42 mouse cellular contexts compared by ENCODE assay signal in genomic region chrX:134525260-134525659, GRCm38 (mm10). TPM values are rescaled to one million over a fixed set of nuclear protein-coding genes. Genes with fewer than 3 reads are reported as not detected.
"Had no signal": no experiment of that assay in that cellular context is flagged by ENCODE, and none has a peak within 500 bp of the region (broad histone marks: within the 10 kb centered on the region; RNA-seq: fewer than 3 reads in every experiment).

No protein-coding gene starts in this region.

- DNase-seq: left cerebral cortex, postnatal 4 days; liver; liver, embryonic 13.5 days; liver, postnatal 0 days; lung, adult 18-20 months; lung, adult 2 months; lung, embryonic 14.5 days; lung, postnatal 10 days; lung, postnatal 14 days; lung, postnatal 36 days; lung, postnatal 4 days had no signal

- H3K4me1 ChIP-seq: limb, embryonic 10.5 days; limb, embryonic 12.5 days; limb, embryonic 13.5 days; limb, embryonic 15.5 days; liver, embryonic 15.5 days; lung, embryonic 15.5 days; megakaryocyte, embryonic 14.5 days; midbrain, embryonic 10.5 days; midbrain, embryonic 12.5 days; midbrain, embryonic 13.5 days; midbrain, embryonic 15.5 days had no signal

- H3K9ac ChIP-seq: limb, embryonic 12.5 days; limb, embryonic 13.5 days; limb, embryonic 15.5 days; liver, embryonic 12.5 days; liver, embryonic 13.5 days; liver, embryonic 14.5 days; liver, embryonic 15.5 days; liver, postnatal 0 days; lung, embryonic 14.5 days; lung, embryonic 15.5 days; midbrain, embryonic 12.5 days; midbrain, embryonic 13.5 days; midbrain, embryonic 15.5 days had no signal

- H3K27ac ChIP-seq: left cerebral cortex, adult 2 months; limb, embryonic 10.5 days; limb, embryonic 12.5 days; limb, embryonic 13.5 days; limb, embryonic 15.5 days; liver, embryonic 12.5 days; liver, embryonic 13.5 days; liver, embryonic 14.5 days; liver, embryonic 15.5 days; lung, embryonic 15.5 days; macrophage; midbrain, embryonic 10.5 days; midbrain, embryonic 12.5 days; midbrain, embryonic 13.5 days; midbrain, embryonic 15.5 days had no signal

- H3K4me3 ChIP-seq: left cerebral cortex, adult 2 months; limb, embryonic 10.5 days; limb, embryonic 12.5 days; limb, embryonic 13.5 days; limb, embryonic 15.5 days; liver, embryonic 12.5 days; liver, embryonic 13.5 days; liver, embryonic 15.5 days; lung, embryonic 15.5 days; megakaryocyte, embryonic 14.5 days; midbrain, embryonic 10.5 days; midbrain, embryonic 12.5 days; midbrain, embryonic 13.5 days; midbrain, embryonic 15.5 days; myocyte had no signal

- H3K9me3 ChIP-seq: limb, embryonic 10.5 days; limb, embryonic 12.5 days; limb, embryonic 13.5 days; limb, embryonic 15.5 days; liver, embryonic 12.5 days; liver, embryonic 13.5 days; liver, embryonic 15.5 days; lung, embryonic 15.5 days; megakaryocyte, embryonic 14.5 days; midbrain, embryonic 10.5 days; midbrain, embryonic 12.5 days; midbrain, embryonic 13.5 days; midbrain, embryonic 15.5 days had no signal

- H3K27me3 ChIP-seq: limb, embryonic 13.5 days; limb, embryonic 15.5 days; liver, embryonic 12.5 days; liver, embryonic 13.5 days; liver, embryonic 15.5 days; lung, embryonic 15.5 days; megakaryocyte, embryonic 14.5 days; midbrain, embryonic 12.5 days; midbrain, embryonic 13.5 days; midbrain, embryonic 15.5 days had no signal

- H3K36me3 ChIP-seq: limb, embryonic 10.5 days; limb, embryonic 12.5 days; limb, embryonic 13.5 days; limb, embryonic 15.5 days; liver, embryonic 12.5 days; liver, embryonic 13.5 days; liver, embryonic 15.5 days; lung, embryonic 15.5 days; midbrain, embryonic 10.5 days; midbrain, embryonic 12.5 days; midbrain, embryonic 13.5 days; midbrain, embryonic 15.5 days had no signal

RNA-seq across cellular contexts. Expression of gene Taf7l, which starts 49.0 kb away (rescaled TPM):
- total RNA-seq: left cerebral cortex, adult 8-10 months; left cerebral cortex, postnatal 10 days; left cerebral cortex, postnatal 14 days; left cerebral cortex, postnatal 4 days; liver, adult 2 months; megakaryocyte progenitor cell, adult 5-6 weeks; megakaryocyte, adult 5-6 weeks; megakaryocyte-erythroid progenitor cell, adult 5-6 weeks; midbrain, postnatal 0 days; monocyte, adult 5-6 weeks had no signal
- polyA plus RNA-seq: limb, embryonic 11.5 days; liver, adult 2 months; liver, embryonic 11.5 days; liver, embryonic 12.5 days; liver, embryonic 13.5 days; liver, embryonic 14.5 days; liver, embryonic 15.5 days; liver, embryonic 16.5 days; liver, postnatal 0 days; lung, adult 2 months; lung, embryonic 14.5 days; lung, embryonic 15.5 days; lung, embryonic 16.5 days; lung, postnatal 0 days; macrophage; midbrain, embryonic 10.5 days; midbrain, embryonic 11.5 days; midbrain, embryonic 12.5 days; midbrain, embryonic 13.5 days had no signal

RNA-seq across cellular contexts. Expression of gene Btk, which starts 58.1 kb away (rescaled TPM):
- polyA plus RNA-seq: myocyte had no signal
